Mouse (Mus musculus) effector memory CD4-positive, alpha-beta T cell, adult 5 months (primary cell): ENCODE results near the gene Cd248. TPM values are rescaled to one million over a fixed set of nuclear protein-coding genes. Genes with fewer than 3 reads are reported as not detected.

Experiments used
- polyA plus RNA-seq: library from polyadenylated mRNA; unstranded; fragments of 100-300 nt; shearing (Covaris generic); gene quantifications from one replicate; pipeline ENCODE4 v1.2.1, GENCODE M21; 2017

Gene Cd248
- polyA plus RNA-seq = not detected

DNA sequence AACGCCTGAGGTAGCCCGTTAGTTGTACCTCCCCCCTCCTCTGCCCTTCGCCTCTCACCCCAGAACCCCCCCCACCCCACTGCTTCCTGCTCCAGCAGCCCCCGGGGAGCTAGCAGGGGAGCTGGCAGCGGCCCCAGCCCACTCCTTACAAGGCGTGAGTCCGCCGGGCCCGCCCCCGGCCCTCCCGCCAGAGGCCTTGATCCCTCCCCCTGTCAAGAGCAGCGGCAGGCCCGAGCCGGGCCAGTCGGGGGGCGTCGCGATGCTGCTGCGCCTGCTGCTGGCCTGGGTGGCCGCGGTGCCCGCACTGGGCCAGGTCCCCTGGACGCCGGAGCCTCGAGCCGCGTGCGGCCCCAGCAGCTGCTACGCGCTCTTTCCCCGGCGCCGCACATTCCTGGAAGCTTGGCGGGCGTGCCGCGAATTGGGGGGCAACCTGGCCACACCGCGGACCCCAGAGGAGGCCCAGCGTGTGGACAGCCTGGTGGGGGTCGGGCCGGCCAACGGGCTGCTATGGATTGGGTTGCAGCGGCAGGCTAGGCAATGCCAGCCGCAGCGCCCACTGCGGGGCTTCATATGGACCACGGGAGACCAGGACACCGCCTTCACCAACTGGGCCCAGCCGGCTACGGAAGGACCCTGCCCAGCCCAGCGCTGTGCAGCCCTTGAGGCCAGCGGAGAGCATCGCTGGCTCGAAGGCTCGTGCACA is at the start of gene Cd248:
Gene Cd248 (plus strand): TSS at position 212 of the 703 bp plus-strand sequence.

DNA sequence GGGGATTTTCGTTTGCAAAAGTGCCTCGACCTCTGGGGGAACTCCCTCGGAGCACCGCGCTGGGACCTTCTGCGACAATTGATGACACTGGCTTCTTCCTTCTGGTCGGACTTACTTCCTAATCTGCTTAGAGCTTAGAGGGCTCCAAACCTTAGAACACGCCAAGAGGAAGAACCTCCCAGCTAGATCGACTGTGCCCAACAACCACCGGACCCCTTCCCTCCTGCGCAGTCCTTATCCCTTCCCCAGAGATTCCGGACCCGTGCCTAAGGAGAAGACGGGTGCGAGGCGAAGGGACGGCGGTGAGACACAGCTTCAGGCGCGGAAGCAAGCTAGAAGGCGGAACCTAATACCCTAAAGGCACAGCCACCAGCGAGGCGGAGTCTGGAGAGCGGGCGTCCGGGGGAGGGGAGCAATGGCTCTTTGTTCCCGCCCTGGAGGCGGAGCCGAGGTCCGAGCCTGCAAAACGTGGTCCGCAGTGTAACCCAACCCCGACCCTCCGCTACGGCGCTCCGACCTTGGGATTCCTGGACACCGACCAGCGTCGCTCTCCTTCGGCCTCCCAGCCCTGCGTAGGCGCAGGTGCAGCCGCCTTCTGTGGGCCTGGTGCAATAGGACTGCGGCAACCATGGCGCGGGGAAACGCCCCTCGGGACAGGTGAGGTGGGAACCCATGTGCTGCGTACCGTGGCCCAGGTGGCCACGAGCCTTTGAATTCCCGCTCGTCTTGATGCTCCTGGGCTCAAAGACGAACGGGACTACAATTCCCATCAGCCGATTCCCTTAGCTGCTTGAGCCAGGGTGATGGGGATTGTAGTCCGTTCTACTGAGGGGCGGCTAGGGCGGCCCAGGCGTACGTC is 44.0 kb upstream of the Cd248 start, which contains the start of gene Slc29a2:
Gene Slc29a2 (plus strand): TSS at position 240 of the 859 bp plus-strand sequence.

GRCm38 (mm10) chr19:5038709-5039156 is 29.1 kb upstream of the Cd248 start, which contains the start of the genes B4gat1 and AC124502.3:
Gene B4gat1, plus strand, starts transcription at chr19:5038826.
Gene AC124502.3, plus strand, starts transcription at chr19:5038891.

GRCm38 (mm10) chr19:5040862-5041523 is 26.9 kb upstream of the Cd248 start, which contains the start of gene Brms1:
Gene Brms1, plus strand, starts transcription at chr19:5041354.

GRCm38 (mm10) chr19:5050047-5050905 is 17.6 kb upstream of the Cd248 start, which contains the start of gene Rin1:
Gene Rin1, plus strand, starts transcription at chr19:5050481.

GRCm38 (mm10) chr19:5085145-5085863 is 17.4 kb downstream of the Cd248 start, which contains the start of gene Tmem151a:
Gene Tmem151a, minus strand, starts transcription at chr19:5085531.

GRCm38 (mm10) chr19:5087884-5088728 is 20.2 kb downstream of the Cd248 start, which contains the start of gene Yif1a:
Gene Yif1a, plus strand, starts transcription at chr19:5088538.

GRCm38 (mm10) chr19:5098363-5099143 is 30.7 kb downstream of the Cd248 start, which contains the start of gene Cnih2:
Gene Cnih2, minus strand, starts transcription at chr19:5098521.

GRCm38 (mm10) chr19:5106731-5107191 is 38.9 kb downstream of the Cd248 start, which contains the start of gene Rab1b:
Gene Rab1b, minus strand, starts transcription at chr19:5107072.

DNA sequence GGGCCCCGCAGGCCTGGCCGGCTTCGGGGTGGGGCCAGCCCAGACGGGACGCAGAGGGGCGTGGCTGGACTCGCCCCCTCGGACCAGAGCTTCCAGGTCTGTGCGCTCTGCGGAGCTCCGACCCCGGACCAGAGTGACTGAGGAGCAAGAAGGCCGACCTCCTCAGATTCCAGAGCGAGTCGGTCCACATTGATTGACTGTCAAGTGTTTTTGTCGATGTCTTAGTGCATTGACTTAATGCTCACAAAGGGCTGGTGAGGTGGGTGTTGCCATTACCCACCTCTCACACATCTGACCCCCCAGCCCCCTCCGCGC is 50.5 kb downstream of the Cd248 start, which contains the start of gene Klc2:
Gene Klc2 (minus strand): TSS at position 177 of the 315 bp plus-strand sequence.

Other genes with a start within 250 kb of the Cd248 start
- 30.5 TPM for gene Ccs, start 228.7 kb upstream of the Cd248 start, polyA plus RNA-seq
- 0.11 TPM for gene Ccdc87, start 228.7 kb upstream of the Cd248 start, polyA plus RNA-seq
- gene Ctsf, start 212.9 kb upstream of the Cd248 start, polyA plus RNA-seq = 8.5 TPM
- gene Actn3, start 190.2 kb upstream of the Cd248 start, polyA plus RNA-seq = not detected
- gene Zdhhc24, start 189.4 kb upstream of the Cd248 start, polyA plus RNA-seq = 3.8 TPM
- gene Bbs1, start 161.4 kb upstream of the Cd248 start, polyA plus RNA-seq = 0.37 TPM
- 59.5 TPM for gene Dpp3, start 139.8 kb upstream of the Cd248 start, polyA plus RNA-seq
- gene Peli3, start 125.0 kb upstream of the Cd248 start, polyA plus RNA-seq = 1.1 TPM
- gene Mrpl11, start 105.9 kb upstream of the Cd248 start, polyA plus RNA-seq = 37.5 TPM
- gene Npas4, start 77.8 kb upstream of the Cd248 start, polyA plus RNA-seq = not detected
- 2.2 TPM for gene Slc29a2, start 44.2 kb upstream of the Cd248 start, polyA plus RNA-seq
- 3.6 TPM for gene B4gat1, start 29.3 kb upstream of the Cd248 start, polyA plus RNA-seq
- 2.4 TPM for gene AC124502.3, start 29.2 kb upstream of the Cd248 start, polyA plus RNA-seq
- gene Brms1, start 26.7 kb upstream of the Cd248 start, polyA plus RNA-seq = 84.9 TPM
- gene Rin1, start 17.6 kb upstream of the Cd248 start, polyA plus RNA-seq = 0.35 TPM
- gene Tmem151a, start 17.5 kb downstream of the Cd248 start, polyA plus RNA-seq = 0.57 TPM
- 28.5 TPM for gene Yif1a, start 20.5 kb downstream of the Cd248 start, polyA plus RNA-seq
- gene Cnih2, start 30.4 kb downstream of the Cd248 start, polyA plus RNA-seq = 0.87 TPM
- gene Rab1b, start 39.0 kb downstream of the Cd248 start, polyA plus RNA-seq = 151 TPM
- 2.6 TPM for gene Klc2, start 50.5 kb downstream of the Cd248 start, polyA plus RNA-seq
- 95.2 TPM for gene Pacs1, start 205.0 kb downstream of the Cd248 start, polyA plus RNA-seq
- 294 TPM for gene Sf3b2, start 227.4 kb downstream of the Cd248 start, polyA plus RNA-seq
- gene Gal3st3, start 230.3 kb downstream of the Cd248 start, polyA plus RNA-seq = not detected